Mouse (Mus musculus) left cerebral cortex, adult 18-20 months (tissue): ENCODE data around the gene Fgf3. TPM values are rescaled to one million over a fixed set of nuclear protein-coding genes. Genes with fewer than 3 reads are reported as not detected.

Source experiments
- total RNA-seq, 2 experiments: library from RNA; stranded (reverse); gene quantifications; 2 replicates each; pipeline ENCODE4 v1.2.3; 2021

Gene Fgf3
- total RNA-seq, 2 experiments from 2014 or later, result 0.61 to 1.1 TPM

Other genes with a start within 250 kb of the Fgf3 start
- 1 to 10 TPM; 2.5 to 4.1 TPM for gene Ano1, start 86.1 kb upstream of the Fgf3 start, total RNA-seq
- not detected for gene Fgf4, start 9.3 kb downstream of the Fgf3 start, total RNA-seq
- not detected for gene Fgf15, start 58.4 kb downstream of the Fgf3 start, total RNA-seq
- gene LTO1, start 77.0 kb downstream of the Fgf3 start, total RNA-seq, result 10 to 100 TPM; 27.0 to 27.2 TPM
- gene Ccnd1, start 101.8 kb downstream of the Fgf3 start, total RNA-seq, result 10 to 100 TPM; 42.9 to 57.5 TPM